Mouse (Mus musculus) kidney, adult 2 months (tissue): Measurements from ENCODE around the gene Sec13.

Source experiments
- CTCF ChIP-seq: fragments of 200-500 bp; conservative IDR thresholded peaks from 2 replicates; pipeline ENCODE4 v1.5.1; 2011; ENCODE audit warnings: low read depth, mild to moderate bottlenecking, control low read depth, low read length, moderate library complexity, mixed read lengths; ENCODE audit not compliant: insufficient read depth, insufficient read length
- POLR2A ChIP-seq: fragments of 200-500 bp; IDR thresholded peaks from one replicate; pipeline ENCODE4 v1.6.1; 2011; ENCODE audit warnings: low read depth, low read length, control low read depth

DNA sequence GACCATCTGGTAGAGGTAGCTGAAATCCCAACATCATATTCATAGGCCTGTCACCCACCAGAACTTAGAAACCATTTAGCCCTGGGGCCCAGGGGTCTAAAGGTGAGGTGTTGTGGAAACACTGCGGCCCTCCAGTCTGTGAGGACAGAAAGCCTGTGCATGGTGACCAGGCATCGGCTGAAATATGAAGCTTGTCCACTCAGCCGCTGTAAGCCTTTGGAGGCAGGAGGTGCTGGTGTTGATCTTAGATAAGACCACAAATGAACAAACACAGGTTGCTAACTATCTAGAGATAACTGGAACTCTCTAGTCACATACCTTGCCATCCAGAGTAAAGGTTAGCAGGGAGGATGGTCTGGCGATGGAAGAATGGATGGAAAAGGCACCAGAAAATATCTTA, 19.5 kb downstream of the Sec13 start:
- TF ChIP-seq POLR2A (no peak), CTCF (no peak)
